Mouse (Mus musculus) lung, postnatal 0 days (tissue): ENCODE results near the gene 9430038I01Rik.

Experiments
- CTCF ChIP-seq: IDR thresholded peaks from 2 replicates; pipeline ENCODE4 v1.5.1; 2016; ENCODE audit warnings: antibody characterized with exemption, mild to moderate bottlenecking
- EP300 ChIP-seq: IDR thresholded peaks from 2 replicates; pipeline ENCODE4 v1.6.1; 2016; ENCODE audit warnings: antibody characterized with exemption, mild to moderate bottlenecking, control low read depth

- TF ChIP-seq CTCF (no peak), EP300 (no peak)
Observed at GRCm38 (mm10) chr7:137436901-137437300, 26.3 kb upstream of the 9430038I01Rik start.
